Mouse (Mus musculus) fibroblast of lung, adult 2 months (primary cell): ENCODE measurements around the gene 6430548M08Rik.

ENCODE experiments used
- DNase-seq: peaks from one replicate; pipeline ENCODE4 v3.0.0-alpha.2; 2011; ENCODE audit warnings: low read depth

Gene 6430548M08Rik

DNA sequence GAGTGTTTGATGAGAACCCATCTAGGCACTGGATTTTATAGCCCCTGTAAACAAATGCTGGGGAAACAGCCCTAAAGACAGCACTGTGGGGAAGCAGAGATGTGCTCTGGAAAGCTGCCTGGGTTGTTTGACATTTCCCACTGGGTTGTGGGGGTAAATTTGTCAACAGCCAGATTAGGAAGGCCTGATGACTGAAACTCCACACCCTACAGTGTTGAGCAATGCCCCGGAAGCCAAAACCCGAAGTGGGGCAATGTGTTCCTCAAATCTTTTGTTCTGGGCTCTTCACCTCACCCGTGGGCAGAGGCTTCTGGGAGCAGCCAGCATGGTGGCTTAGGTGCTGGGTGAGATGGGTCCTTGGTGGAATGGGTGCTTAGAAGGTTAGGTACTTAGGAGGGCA, 4.8 kb upstream of the 6430548M08Rik start:
- DNase-seq, result peak; percentile 40

DNA sequence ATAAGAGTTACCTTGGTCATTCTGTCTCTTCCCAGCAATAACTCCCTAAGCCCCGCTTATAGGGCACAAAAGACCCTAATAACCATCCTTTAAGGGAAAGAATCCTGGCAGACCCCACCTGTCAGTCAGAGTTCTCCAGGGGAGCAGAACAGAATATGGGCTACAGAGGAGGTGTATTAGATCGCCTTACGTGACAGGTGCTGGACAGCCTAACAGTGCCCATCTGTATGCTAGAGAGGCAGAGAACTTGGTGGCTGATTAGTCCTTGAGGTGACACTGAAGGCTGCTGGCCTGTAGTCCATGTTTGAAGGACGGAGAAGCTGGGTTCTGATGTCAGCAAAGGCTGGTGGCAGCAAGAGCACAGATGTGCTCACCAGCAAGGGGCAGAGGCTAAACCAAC, 3.0 kb upstream of the 6430548M08Rik start:
- DNase-seq, result no peak

DNA sequence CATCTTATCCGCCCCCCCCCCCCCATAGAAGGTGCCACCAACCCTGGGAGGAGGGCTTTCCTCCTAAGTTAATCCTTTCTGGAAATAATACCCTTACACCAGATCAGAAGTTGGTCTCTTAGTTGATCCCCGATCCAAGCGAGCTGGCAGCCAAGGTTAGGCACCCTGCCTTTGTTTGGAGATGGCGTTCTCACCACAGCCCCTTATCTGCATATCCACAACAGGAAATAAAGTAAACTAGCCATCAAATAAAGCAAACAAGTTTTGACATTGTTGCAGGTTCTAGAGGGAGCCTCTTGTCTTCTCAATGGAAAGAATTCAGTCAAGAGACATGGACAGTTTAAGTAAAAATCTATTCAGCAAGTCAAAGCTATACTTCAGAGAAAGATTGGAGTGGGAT, 2.6 kb upstream of the 6430548M08Rik start:
- DNase-seq, result no peak

DNA sequence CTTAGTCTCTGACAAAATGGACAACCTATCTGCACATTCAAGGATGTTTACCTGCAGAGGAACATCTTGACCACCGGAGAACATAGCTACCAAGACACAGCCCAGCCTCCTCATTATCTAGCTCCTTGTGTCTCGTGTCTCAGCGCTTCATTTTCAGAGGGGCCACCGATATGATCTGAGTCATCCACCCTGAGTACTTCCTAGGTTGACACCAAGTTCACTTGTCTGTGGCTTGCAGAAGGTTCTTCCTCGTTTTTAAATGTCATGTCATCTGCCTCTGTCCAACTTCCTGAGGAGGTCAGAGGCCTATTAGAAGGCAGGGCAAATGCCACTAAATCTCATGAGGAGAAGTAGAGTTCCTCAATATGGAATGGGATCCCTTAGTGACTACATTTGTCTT, 1.4 kb upstream of the 6430548M08Rik start:
- DNase-seq, result no peak

DNA sequence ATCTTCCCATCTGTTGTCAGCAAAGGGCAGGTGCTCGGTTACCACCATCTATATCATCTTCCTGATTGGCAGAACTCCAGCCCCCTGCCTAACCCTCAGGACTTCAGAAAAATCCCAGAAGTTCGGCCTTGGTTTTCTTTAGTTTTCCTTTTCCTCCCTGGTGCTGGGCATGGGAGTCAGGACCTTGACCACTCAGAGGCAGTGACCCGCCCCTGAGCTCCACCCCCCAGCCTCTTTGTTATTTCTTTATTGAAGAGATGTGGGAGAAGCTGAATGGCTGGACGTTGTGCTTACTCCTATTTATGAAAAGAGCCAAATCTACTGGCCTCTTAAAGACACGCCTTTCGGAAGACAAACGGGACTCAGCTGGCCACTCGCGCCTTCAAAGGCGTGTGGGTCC, 646 bp upstream of the 6430548M08Rik start:
- DNase-seq, result peak; percentile 51

DNA sequence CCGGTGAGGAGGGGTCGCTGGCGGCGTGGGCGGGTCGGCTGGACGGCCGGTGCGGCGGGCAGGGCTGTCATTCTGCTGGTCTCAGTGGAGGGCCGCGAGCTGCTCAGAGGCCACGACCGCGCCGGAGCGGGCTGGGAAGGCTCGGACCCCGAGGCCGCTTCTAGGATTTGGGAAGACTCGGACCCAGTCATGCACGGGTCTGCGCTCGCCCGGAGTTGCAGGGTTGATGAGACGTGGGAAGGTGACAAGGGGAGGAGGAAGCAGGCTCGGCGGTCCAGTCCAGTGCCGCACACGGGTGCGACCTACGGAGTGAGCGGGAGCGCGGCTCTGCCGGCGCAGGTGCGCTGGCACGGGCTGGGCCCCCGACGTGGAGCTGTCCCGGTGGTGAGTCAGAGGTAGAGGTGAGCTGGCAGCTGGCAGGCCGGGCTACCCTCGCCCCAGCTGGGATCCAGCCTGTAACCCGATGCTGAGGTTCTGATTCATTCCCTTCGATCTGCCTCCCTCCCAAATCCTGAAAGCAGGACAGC, 426 bp downstream of the 6430548M08Rik start:
- no peak for DNase-seq

DNA sequence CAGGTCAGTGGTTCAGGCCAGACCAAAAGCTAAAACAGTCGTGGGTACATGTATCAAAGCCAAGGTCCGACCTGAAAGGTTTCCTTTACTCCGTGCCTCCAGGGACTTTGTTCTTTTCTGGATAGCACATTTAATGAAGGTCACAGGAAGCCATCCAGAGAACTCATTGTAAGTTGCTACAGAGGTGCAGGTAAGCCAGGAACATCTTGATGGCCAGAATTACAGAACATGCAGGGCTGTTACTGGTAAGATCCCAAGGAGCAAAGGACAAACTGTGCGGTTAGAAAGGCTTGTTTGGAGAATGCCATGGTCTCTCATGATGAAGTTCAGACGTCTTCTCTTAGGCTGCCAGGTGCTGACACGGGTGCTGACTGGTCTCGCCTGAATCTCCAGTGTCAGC, 2.6 kb downstream of the 6430548M08Rik start:
- no peak for DNase-seq

DNA sequence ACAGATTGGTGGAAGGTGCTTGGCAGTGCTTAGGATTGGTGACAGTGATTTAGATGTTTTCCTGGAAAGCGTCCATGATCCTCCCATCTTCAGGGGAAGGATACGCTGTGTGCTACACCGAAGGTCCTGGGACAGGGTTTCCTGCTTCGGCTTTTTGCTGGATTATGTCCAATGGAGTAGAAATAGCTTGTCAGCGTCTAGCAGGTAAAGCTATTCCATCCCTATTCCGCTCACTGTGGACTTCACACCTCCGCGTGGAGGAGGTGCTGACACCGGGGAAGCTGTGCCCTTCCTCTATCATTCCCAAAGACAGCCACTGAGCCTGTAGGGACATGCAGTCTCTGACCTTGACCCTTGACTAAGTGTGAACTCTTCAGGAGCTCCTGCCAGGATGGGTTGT, 4.2 kb downstream of the 6430548M08Rik start:
- no peak for DNase-seq

DNA sequence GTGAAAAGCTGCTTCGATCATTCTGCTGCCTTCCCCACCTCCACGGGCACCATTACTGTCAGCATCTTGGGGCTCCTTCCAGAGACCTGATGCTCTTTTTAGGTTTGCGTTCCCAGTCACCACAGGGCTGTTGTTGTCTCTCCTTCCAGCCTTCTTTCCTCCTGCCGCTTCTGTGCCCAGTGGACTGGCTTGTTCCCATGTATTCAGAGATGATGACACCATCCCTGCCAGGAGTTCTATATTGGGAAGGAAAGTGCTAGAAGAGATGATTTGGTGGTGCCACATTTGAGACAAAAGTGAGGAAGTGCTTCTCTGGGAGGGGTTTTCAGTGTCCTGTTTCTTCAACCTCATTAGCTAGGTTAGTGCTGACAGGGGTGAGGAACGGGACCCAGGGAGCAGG, 4.9 kb downstream of the 6430548M08Rik start:
- no peak for DNase-seq

DNA sequence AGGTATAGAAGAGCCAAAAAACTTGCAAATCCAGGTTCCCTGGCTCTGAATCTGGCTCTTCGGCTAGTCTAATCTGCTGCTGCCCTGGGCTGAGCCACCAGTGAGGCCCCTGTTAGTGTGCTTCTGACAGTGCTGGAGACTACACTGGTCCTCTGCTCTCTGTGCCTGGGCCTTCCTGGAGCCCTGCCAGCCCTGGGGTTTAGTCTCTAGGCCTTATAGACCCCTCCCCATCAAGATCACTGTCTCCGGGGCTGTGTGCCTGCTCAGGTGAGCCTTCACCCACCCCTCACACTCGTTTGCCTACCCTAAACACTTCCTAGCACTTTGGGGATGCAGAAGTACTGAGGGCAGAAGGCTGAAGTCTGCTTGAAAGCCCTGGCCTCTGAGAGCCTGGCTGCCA, 5.5 kb downstream of the 6430548M08Rik start:
- DNase-seq, result no peak

DNA sequence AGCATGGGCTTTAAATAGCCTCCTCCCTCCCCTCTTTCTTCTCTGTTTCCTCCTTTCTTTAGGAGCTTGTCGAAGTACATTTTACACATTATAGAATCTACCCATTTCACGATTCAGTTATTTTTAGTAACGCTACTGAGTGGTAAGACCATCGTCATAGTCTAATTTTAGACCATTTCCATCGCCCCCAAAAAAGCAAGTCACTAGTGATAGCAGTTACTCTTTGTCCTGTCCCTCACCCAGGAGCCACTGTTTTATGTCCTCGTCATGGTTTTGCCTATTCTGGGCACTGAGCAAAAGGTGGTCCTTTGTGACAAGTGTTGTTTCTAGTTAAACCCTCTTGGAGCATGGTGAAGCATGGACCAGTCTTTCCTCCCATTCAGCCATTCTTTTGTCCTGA, 6.0 kb downstream of the 6430548M08Rik start:
- no peak for DNase-seq

DNA sequence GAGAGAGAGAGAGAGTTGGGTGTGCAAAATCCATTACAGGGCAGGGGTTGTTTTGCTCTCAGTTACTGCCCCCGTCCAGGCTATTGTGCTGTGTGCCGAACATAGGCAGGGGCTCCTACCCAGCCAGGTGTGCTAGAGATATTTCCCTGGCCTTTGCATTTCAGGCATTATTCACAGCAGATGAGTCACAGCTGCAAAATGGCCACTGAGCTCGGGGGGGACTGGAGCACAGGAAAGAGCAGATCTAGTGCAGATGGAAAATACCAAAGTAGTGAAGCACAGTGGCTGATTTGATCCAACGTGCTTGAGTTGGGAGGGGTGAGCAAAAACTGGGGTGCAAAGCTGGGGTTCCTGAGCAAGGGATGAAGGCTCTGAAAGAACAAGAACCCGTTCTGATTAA, 7.0 kb downstream of the 6430548M08Rik start:
- no peak for DNase-seq

DNA sequence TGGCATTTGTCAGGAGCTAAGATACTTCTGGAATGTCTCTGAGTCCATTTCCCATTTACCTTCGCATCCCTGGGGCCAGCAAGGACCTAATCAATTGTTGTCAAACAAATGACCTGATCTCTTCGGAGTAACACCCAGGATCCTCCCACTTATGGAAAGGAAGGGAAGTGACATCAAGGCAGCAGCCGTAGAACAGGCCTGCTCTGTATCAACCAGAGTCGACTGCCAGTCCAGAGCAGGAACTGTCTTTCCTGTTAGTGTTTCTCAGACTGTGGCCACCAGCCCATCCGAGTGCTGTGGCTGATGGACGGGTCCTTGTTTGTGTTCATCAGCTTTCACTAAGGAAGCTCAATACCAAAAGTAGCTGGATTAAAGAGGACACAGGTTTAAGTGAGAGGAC, 10.3 kb downstream of the 6430548M08Rik start:
- no peak for DNase-seq

DNA sequence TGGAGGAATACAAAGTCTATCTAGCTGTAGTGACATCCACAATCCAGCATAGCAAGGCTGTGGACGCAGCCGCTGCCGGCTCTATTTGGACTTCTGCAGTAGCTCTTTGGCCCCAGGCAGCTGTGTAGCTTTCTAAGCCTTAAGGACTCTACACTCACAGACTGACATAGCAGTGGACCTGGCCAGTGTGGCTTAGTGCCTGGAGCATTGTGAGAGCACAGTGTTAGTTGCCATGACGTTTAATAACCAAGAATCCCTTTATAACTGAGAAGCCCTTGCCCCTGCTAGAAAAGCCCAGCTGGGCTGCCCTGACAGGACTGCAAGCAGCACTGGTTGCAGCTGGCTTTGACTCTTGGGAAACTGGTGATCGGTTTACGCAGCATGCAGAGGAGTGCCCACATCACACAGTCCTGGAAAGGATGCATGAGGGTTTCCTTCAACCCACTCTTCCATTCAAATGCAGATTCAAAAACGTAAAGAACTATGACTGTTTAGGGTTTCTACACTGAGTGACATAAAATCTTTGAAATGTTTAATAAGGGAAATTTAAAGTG, 11.0 kb downstream of the 6430548M08Rik start:
- DNase-seq, result no peak

DNA sequence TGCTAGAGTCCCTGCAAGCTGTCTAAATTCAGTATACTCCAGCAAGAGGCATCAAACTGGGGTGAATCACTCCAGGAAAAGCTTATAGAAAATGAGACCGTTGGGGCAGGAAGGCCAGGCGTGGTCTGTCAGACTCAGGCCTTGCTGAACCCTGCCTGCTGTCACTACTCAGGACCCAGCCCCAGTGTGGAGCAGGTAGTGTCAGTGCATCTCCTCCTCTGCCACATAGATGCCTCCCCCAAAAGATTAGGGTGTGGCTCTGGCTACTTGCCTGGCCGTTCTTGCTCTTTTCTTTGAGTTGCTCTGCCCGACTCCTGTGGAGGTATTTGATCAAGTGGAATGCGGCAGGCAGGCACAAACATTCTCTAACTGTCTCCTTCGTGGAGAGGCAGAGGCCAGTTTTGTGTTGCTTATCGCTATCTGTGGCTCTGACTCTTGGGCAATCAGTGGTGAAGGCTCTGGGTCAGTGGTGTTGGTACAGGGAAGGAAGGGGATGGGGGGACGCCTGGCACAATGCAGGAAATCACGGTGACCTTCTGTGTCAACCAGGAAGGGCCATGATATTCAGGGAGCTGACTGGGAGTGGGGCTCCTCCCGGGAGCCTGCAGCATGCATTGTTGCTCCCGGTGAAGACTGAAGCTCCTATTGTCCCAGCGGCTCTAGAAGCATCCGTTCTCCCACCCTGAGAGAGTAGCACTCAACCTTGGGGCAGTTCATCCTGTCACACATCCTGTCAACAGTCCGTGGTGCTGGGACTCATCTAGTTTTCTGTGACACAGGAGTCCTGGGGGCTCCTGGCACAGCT, 12.6 kb downstream of the 6430548M08Rik start:
- no peak for DNase-seq

DNA sequence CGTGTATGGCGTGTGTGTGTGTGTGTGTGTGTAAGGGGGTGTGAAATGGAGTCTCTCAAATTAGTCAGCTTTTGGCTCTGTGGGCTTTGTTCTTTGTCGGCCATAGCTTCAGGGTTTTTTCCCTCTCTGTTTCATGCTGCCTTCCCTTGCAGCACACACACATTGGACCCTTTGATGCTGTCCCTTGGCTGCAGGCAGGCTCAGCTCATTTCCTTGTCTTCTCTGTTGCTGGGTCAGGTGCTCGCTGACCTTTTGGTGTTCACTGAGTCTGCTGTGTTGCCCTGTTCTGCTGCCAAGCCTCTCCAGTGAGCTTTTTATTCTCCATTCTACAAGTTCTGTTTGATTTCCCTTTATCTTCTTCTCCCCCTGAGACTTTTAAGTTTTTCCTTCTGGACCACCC, 15.6 kb downstream of the 6430548M08Rik start:
- no peak for DNase-seq

DNA sequence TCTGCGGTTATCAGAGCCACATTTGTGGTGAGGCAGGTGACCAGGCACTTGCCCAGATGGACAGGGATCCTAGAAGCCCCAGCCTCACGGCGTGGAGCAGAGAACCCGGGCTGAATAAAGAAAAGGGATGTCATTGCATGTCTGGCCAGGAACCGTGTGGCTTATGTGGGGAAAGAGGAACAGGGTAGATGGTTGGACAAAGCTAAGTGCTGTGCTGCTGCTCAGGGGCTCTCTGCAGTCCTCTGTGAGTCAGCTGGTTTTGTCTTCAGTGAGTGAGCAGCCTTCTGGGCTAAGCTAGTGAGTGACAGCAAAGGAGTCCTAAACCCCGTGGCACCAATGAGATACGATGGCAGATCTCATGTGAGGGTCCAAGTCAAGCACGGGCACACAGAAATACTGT, 17.2 kb downstream of the 6430548M08Rik start:
- DNase-seq, result no peak

DNA sequence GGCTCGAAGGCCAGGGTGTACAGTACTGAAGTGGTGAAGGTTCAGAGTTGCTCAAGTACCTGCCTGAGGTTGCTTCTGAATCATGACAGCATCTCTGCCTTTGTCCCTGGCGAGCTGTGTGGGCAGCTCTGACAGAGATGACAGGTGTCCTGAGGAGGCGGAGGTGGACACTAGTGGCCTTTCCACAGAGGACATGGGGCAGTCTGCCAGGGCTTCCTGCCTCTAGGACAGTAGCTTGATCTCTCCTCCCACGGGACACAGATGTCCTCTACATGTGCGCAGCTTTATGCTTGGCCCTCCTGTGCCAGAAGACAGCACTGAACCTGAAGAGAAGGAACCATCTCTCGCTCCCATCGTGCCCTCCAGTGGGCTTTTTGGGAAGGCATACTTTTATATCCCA, 19.2 kb downstream of the 6430548M08Rik start:
- DNase-seq, result no peak

DNA sequence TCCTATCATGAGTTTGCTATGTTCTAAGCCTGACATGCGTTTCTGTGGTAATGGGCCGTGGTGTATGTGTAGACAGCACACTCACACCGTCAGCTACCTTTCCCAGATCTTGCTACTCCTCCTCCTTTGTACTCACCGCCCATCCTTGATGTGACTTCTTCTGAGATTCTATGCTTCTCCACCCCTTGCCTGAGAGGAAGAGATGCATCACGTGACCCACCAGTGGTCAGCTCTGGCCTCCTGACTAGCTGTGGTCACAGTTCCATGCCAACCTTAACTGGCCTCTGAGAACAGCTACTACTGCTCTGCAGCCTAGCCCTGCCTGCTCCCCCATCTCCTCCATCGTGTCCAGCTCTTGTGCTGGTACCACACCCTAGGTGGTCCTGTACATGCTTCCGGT, 21.7 kb downstream of the 6430548M08Rik start:
- DNase-seq, result no peak

DNA sequence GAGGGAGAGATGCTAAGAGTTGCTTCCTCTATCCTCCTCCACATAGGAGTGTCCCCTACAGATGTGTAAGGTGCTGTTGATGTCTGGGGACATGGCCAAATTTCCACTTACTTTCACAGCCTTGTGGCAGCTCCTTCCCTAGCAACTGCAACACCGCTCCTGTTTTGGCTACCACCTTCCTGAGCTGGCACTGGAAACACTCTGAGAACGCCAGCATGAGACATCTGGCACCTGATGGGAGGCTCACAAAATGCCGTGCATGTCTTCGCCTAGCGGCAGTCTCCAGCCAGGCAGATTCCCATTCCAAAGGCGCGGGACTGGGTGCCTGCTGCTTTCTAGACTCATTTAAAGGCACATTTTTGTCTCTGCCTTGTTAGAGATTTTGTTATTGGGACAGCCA, 22.7 kb downstream of the 6430548M08Rik start:
- no peak for DNase-seq

DNA sequence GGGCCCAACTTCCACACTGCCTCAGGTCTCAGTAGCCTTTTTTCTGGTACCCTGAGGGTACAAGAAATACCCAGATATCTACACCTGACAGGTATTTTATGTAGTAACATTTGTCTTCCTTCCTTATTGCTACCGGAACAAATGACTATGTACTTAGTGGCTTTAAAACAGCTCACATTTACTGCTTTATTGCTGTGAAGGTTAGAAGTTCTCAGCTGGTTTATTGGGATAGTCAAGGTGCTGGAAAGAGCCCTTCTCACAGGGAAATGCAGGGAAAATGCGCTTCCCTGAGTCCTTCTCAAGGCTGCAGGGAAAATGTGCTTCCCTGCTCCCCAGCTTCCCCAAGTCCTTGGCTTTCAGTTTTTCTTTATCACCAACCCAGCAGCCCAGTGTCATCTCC, 25.0 kb downstream of the 6430548M08Rik start:
- no peak for DNase-seq

DNA sequence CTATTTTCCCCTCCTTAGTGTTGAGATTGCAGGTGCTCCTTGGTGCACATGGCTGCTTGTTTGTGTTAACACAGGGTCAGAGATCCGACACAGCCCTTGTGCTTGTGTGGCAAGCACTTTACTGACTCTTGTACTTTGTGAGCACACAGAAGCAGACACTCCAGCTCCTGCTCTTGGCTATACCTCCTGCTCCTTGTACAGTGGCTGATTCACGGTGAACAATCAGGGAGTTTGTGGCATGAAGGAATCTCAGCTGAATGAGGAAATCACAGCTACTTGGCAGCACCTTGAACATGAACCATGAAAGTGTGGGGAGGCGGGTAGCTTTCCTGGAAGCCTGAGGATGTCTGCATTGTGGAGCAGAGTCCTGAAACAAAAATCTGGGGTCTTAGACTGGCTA, 26.8 kb downstream of the 6430548M08Rik start:
- peak; percentile 68 for DNase-seq

DNA sequence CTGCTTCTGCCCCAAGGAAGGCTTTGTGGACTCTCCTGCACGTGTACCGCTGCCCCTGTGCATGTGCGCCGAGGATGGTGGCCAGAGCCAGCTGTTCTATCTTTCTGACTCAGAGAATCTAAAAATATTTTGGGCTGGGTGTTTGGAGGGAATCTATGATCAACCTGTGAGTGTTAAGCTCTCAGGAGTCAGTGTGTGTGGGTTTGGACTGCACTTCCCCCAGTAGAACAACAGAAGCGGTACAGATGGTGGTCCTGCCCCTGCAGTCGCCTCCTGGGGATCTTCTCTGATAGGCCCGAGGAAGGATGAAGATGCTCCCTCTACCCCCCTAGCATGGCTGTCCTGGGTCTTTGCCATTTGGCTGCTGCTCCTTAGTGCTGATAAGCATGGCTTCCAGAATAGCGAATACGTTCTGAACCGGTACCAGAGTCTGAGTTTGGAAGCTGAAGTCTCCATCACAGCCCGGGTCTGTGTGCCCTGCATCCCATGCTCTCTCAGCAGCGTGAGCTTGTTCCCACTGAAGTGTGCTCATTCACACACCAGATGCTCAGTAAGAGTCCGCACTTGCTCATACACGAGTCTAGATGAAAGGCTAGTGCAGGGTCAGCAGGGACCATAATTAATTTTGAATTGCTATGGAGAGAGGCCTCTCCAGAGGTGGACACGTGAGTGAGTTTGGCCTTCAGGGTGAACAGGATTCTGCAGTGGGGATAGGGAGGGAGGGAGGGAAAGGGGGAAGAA, 30.1 kb downstream of the 6430548M08Rik start:
- no peak for DNase-seq
